Mouse (Mus musculus) left cerebral cortex, postnatal 25 days (tissue): ENCODE results near the gene Cdc26. TPM values are rescaled to one million over a fixed set of nuclear protein-coding genes. Genes with fewer than 3 reads are reported as not detected.

Experiments
- total RNA-seq, 2 experiments: library from RNA; stranded (reverse); gene quantifications; 2 replicates each; pipeline ENCODE4 v1.2.3; 2021

Gene Cdc26
- total RNA-seq, 2 experiments from 2014 or later, result 43.8 to 45.0 TPM

Other genes starting within 250 kb of the Cdc26 start
- 10 to 100 TPM; 20.2 to 20.5 TPM for gene Zfp37, start 177.6 kb downstream of the Cdc26 start, total RNA-seq
- gene Slc31a2, start 146.1 kb downstream of the Cdc26 start, total RNA-seq, result 1 to 10 TPM; 7.6 to 8.2 TPM
- gene Fkbp15, start 48.1 kb downstream of the Cdc26 start, total RNA-seq, result 10 to 100 TPM; 33.1 to 35.9 TPM
- 10 to 100 TPM; 17.7 to 19.2 TPM for gene Slc31a1, start 47.9 kb downstream of the Cdc26 start, total RNA-seq
- gene Prpf4, start 155 bp upstream of the Cdc26 start, total RNA-seq, result 10 to 100 TPM; 11.2 to 12.5 TPM
- not detected for gene Rnf183, start 26.6 kb upstream of the Cdc26 start, total RNA-seq
- gene Wdr31, start 62.3 kb upstream of the Cdc26 start, total RNA-seq, result 1 to 10 TPM; 7.6 TPM
- gene Bspry, start 71.4 kb upstream of the Cdc26 start, total RNA-seq, result under 1 TPM; 0.34 to 0.53 TPM
- gene Hdhd3, start 94.8 kb upstream of the Cdc26 start, total RNA-seq, result 10 to 100 TPM in 1 of 2 experiments, 1 to 10 TPM in 1; 7.5 to 10.9 TPM
- 10 to 100 TPM; 25.4 to 30.8 TPM for gene Alad, start 111.3 kb upstream of the Cdc26 start, total RNA-seq
- 10 to 100 TPM; 19.9 to 20.2 TPM for gene Pole3, start 116.4 kb upstream of the Cdc26 start, total RNA-seq
- under 1 TPM; 0.37 to 0.53 TPM for gene 4933430I17Rik, start 116.7 kb upstream of the Cdc26 start, total RNA-seq
- 10 to 100 TPM; 24.1 to 27.4 TPM for gene Rgs3, start 151.2 kb upstream of the Cdc26 start, total RNA-seq